Mouse (Mus musculus): ENCODE measurements at regions not wholly inside any gene's neighbourhood (a gene's known extent, or its start where the extent isn't known, plus 50 kb on each side); places are given as distances from the start of the nearest gene placed in this dataset.

DNA sequence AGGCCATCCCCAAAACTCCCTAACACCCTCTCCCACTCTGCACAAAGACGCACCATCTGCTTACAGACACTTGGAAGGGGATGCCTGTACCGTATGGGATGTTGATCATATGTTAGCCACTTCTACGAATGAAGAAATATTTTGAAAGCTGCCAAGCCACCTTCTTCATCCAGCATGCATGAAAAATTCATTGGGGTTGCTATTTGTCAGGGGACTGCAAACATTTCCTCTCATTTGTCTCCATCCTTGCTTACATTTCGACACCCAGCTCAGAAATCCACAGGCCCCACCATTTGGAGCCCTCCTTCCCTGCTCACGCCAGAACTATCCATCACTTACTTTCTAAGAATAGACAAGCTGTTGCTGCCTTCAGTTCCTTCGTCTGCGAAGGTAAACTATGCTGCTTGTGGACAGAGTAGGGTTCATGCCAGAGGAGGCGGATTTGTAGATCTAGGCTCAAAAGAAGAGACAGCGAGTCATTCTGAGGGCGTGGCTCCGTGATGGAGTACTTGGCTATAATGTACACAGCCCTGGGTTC lies 51.2 kb upstream of the Cdh4 start:
- ATAC-seq (ENCODE audit: insufficient read depth) (peak; percentile 53; the same call in 1 of the 2 replicates), DNase-seq (peak; percentile 34)
- Histone ChIP-seq H3K4me1 (ENCODE audit: insufficient read depth) (no peaks in the 10 kb centered on the region), H3K4me2 (no peak overlapping the region), H3K9ac (no peak overlapping the region), H3K9me3 (ENCODE audit: low read depth, low read length) (no peaks in the 10 kb centered on the region), H3K27ac (ENCODE audit: low read depth) (no peak overlapping the region), H3K36me3 (ENCODE audit: insufficient read depth) (no peaks in the 10 kb centered on the region), H3K27me3 (ENCODE audit: insufficient read depth, low read length) (0 out of 2 replicates have a peak, but pooled peaks cover 3% of the 10 kb centered on the region), H3K4me3 (ENCODE audit: low read depth, low read length) (no peak overlapping the region)
- no peak for TF ChIP-seq CTCF (IDR thresholded peaks at IDR 0.05; ENCODE audit: low read depth)
- WGBS: 19% methylated on average over 11 of the region's 11 CpGs
